Mouse (Mus musculus): ENCODE results near the gene Pnpla1.

- TF ChIP-seq CTCF (IDR thresholded peaks at IDR 0.05; ENCODE audit: extremely low read depth, insufficient read depth, insufficient read length, insufficient replicate concordance) (peak; percentile 46; the same call in 1 of the 2 replicates), POLR2A (IDR thresholded peaks at IDR 0.05; ENCODE audit: low read depth, low read length) (no peak)
These were observed 51.2 kb downstream of the Pnpla1 start for GRCm38 (mm10) chr17:28909252-28909941.
